Mouse (Mus musculus): ENCODE data around the gene Lsm8. TPM values are rescaled to one million over a fixed set of nuclear protein-coding genes. Genes with fewer than 3 reads are reported as not detected.
"Not testable (repeated sequence)": the region's sequence is repeated elsewhere in the genome, so short reads cannot be mapped to it uniquely, and the experiment has no call there.

Lsm8 gene
- polyA plus RNA-seq (2014; fragmentation: Nextera tagmentation; extraction: Ambion mirVana), result 191 and 192 TPM in 2 replicates

DNA sequence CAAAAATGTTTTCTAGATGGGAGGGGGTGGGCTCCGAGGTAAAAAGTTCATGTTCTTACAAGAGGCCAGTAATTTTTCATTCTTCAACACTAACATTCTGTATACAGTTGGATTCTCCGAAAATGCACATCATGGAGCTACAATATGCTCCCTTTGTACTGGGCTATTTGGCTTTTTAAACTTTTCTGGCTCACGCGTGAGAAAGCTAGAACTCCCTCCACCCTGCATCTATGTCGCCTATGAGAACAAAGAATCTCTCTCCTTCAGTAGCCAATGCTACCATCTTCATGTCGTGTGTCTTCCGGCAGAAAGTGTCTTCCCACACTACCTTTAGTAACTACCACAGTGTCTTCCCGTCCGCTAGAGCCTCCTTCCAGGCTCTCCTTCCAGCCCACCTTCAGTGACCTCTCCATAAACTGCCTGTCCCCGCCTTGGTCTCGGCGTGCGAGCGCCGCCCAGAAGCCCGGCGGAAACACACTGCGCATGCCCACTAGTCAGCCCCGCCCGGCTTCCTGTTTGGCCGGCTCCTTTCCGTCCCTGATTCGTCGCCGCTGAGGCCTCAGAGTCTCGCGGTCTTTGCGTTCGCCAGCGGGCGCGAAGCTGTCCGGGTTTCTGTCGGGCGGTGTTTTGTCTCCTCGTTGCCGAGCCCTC lies at the start of gene Lsm8:
Gene Lsm8 (plus strand): TSS at position 529 of the 651 bp plus-strand sequence.
- H3K36me3 ChIP-seq (ENCODE audit: control insufficient read depth, insufficient read depth, low read length), result peaks cover 3% of the 10 kb centered on the region; the same call in 1 of the 2 replicates
- H3K4me2 ChIP-seq (ENCODE audit: low read depth), result peak within 1 kb of the TSS; percentile 70
- DNase-seq (ENCODE audit: low spot score), result peak; percentile 97
- H3K4me3 ChIP-seq (ENCODE audit: low read depth, low read length), result peak within 1 kb of the TSS; percentile 80
- peak within 1 kb of the TSS; percentile 91 for H3K27ac ChIP-seq (ENCODE audit: low read depth, low read length)
- WGBS, result 2% methylated on average over 37 of the region's 37 CpGs
- no peaks in the 10 kb centered on the region for H3K9me3 ChIP-seq (ENCODE audit: control insufficient read depth, low read length)
- H3K27me3 ChIP-seq (ENCODE audit: control insufficient read depth, insufficient read depth, low read length), result no peaks in the 10 kb centered on the region
- H3K9ac ChIP-seq (ENCODE audit: low read length), result peak within 1 kb of the TSS; percentile 95
- ATAC-seq (ENCODE audit: insufficient read depth, low FRiP score, low TSS enrichment), result peak; percentile 100
- H3K4me1 ChIP-seq (ENCODE audit: control insufficient read depth, insufficient read depth, low read length), result peaks cover 7% of the 10 kb centered on the region; the same call in 1 of the 2 replicates

DNA sequence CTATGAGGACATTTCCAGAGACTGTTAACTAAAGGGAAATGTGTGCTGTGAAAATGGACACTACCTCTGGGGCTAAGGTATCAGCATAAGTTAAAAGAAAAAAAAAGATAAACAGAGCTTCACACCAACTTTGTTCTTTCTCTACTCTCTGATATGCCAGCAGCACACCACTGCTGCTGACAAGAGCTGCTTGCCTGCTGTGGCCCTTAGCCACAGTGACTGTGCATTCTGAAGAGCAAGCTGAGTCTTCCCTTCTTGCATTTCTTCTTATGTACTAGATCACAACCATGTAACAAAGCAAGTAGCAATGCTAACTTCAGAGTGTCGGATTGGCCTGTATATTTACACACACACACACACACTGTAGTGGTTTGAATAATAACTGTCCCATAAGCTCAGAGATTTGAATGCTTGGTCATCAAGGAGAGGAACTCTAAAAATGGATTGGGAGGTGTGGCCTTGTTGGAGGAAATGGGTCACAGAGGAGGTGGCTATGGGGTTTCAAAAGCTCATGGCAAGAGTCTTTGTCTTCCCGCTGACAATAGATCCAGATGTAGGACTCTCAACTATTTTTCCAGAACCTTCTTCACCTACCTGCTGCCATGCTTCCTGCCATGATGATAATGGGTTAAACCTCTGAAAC lies 47.4 kb upstream of the Lsm8 start:
- Histone ChIP-seq H3K9ac (ENCODE audit: low read length) (no peak overlapping the region), H3K4me3 (ENCODE audit: low read depth, low read length) (no peak overlapping the region), H3K9me3 (ENCODE audit: control insufficient read depth, low read length) (no peaks in the 10 kb centered on the region), H3K27me3 (ENCODE audit: control insufficient read depth, insufficient read depth, low read length) (no peaks in the 10 kb centered on the region), H3K4me1 (ENCODE audit: control insufficient read depth, insufficient read depth, low read length) (no peaks in the 10 kb centered on the region), H3K36me3 (ENCODE audit: control insufficient read depth, insufficient read depth, low read length) (no peaks in the 10 kb centered on the region), H3K27ac (ENCODE audit: low read depth, low read length) (no peak overlapping the region), H3K4me2 (ENCODE audit: low read depth) (no peak overlapping the region)
- no peak for ATAC-seq (ENCODE audit: insufficient read depth, low FRiP score, low TSS enrichment)
- DNase-seq (ENCODE audit: low spot score), result no peak
- 94% methylated on average over 2 of the region's 2 CpGs for WGBS

DNA sequence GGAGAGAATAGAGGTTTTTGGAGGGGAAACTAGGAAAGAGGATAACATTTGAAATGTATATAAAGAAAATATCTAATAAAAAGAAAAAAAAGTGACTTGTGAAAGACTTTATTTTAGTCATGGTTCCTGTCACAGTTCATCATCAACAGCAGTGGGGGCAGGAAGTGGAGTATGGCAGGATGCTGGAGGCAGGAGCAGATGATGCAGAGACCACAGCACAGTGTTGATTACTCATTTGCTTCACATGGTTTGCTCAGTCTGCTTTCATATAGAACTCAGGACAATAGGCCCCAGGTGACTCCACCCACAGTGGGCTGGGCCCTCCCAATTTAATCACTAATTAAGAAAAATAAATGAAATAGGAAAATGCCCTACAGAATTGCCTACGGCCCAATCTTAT lies 35.8 kb upstream of the Lsm8 start:
- H3K9me3 ChIP-seq (ENCODE audit: control insufficient read depth, low read length), result no peaks in the 10 kb centered on the region
- H3K4me2 ChIP-seq (ENCODE audit: low read depth), result no peak overlapping the region
- DNase-seq (ENCODE audit: low spot score), result no peak
- ATAC-seq (ENCODE audit: insufficient read depth, low FRiP score, low TSS enrichment), result no peak
- no peak overlapping the region for H3K9ac ChIP-seq (ENCODE audit: low read length)
- H3K4me1 ChIP-seq (ENCODE audit: control insufficient read depth, insufficient read depth, low read length), result no peaks in the 10 kb centered on the region
- no peaks in the 10 kb centered on the region for H3K27me3 ChIP-seq (ENCODE audit: control insufficient read depth, insufficient read depth, low read length)
- no peaks in the 10 kb centered on the region for H3K36me3 ChIP-seq (ENCODE audit: control insufficient read depth, insufficient read depth, low read length)
- H3K27ac ChIP-seq (ENCODE audit: low read depth, low read length), result no peak overlapping the region
- 97% methylated on average over 1 of the region's 1 CpGs for WGBS
- H3K4me3 ChIP-seq (ENCODE audit: low read depth, low read length), result no peak overlapping the region

DNA sequence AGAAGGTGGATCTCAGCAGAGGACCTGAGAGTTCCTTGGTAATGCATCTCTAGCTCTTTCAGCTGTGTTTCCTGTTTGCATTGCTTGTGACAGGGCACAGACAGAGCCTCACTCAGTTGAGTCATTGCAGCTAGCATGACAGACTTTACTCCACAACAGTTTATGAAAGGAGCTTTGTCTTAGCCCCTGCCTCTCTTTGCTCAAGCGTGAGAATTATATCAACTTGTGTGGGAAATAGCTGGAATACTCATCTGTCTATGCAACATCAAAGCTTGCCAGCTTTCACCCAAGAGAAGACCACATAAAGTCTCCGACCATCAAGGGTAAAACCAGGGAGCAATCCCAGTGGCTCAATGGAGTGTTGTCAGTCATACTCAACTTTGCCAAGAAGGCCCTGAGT lies 32.8 kb upstream of the Lsm8 start:
- Histone ChIP-seq H3K36me3 (ENCODE audit: control insufficient read depth, insufficient read depth, low read length) (no peaks in the 10 kb centered on the region), H3K4me2 (ENCODE audit: low read depth) (no peak overlapping the region), H3K4me1 (ENCODE audit: control insufficient read depth, insufficient read depth, low read length) (no peaks in the 10 kb centered on the region), H3K9me3 (ENCODE audit: control insufficient read depth, low read length) (no peaks in the 10 kb centered on the region), H3K9ac (ENCODE audit: low read length) (no peak overlapping the region), H3K27me3 (ENCODE audit: control insufficient read depth, insufficient read depth, low read length) (no peaks in the 10 kb centered on the region), H3K4me3 (ENCODE audit: low read depth, low read length) (no peak overlapping the region), H3K27ac (ENCODE audit: low read depth, low read length) (no peak overlapping the region)
- WGBS, result 71% methylated on average over 2 of the region's 2 CpGs
- no peak for ATAC-seq (ENCODE audit: insufficient read depth, low FRiP score, low TSS enrichment)
- no peak for DNase-seq (ENCODE audit: low spot score)

DNA sequence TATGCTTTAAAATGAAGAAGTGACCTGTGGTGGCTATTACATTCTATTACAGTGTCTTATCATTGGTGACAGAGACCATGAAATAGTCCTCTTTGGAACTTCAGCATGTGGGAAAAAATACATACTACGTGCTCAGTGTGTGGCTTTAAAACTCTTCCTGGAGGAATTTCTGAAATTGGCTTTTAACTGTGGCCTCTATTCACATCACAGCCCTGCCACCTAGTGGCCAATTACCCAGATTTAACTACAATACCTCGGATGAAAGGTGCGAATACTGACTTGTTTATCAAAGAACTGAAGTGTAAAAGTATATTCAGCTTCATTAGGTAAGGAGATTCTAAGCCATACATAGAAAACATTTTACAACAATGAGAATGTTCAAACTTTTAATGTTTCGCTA lies 29.0 kb upstream of the Lsm8 start:
- Histone ChIP-seq H3K4me1 (ENCODE audit: control insufficient read depth, insufficient read depth, low read length) (no peaks in the 10 kb centered on the region), H3K27ac (ENCODE audit: low read depth, low read length) (no peak overlapping the region), H3K36me3 (ENCODE audit: control insufficient read depth, insufficient read depth, low read length) (no peaks in the 10 kb centered on the region), H3K27me3 (ENCODE audit: control insufficient read depth, insufficient read depth, low read length) (no peaks in the 10 kb centered on the region), H3K9ac (ENCODE audit: low read length) (no peak overlapping the region), H3K4me2 (ENCODE audit: low read depth) (no peak overlapping the region), H3K9me3 (ENCODE audit: control insufficient read depth, low read length) (no peaks in the 10 kb centered on the region), H3K4me3 (ENCODE audit: low read depth, low read length) (no peak overlapping the region)
- ATAC-seq (ENCODE audit: insufficient read depth, low FRiP score, low TSS enrichment) (peak; percentile 38; the same call in 1 of the 2 replicates), DNase-seq (ENCODE audit: low spot score) (peak; percentile 54)
- 21% methylated on average over 4 of the region's 4 CpGs for WGBS

DNA sequence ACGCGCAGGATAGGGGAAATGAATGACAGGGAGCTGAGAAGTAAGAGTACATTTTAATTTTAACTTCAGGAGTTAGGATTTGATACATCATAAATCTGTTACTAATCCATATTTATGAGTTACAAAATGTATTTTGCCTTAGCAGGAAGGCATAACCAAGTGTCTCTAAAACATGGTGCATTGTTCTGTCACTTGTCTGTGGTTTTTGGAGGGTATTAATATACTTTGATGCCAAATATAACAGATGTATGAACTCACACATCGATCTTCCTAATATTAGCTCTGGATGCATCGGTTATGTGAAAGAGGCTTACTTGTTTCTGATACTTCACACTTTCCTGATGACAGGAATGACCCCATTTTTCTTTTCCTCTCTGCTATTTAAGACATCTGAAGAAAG lies 28.1 kb upstream of the Lsm8 start:
- no peak overlapping the region for H3K4me2 ChIP-seq (ENCODE audit: low read depth)
- no peak for ATAC-seq (ENCODE audit: insufficient read depth, low FRiP score, low TSS enrichment)
- H3K4me1 ChIP-seq (ENCODE audit: control insufficient read depth, insufficient read depth, low read length), result no peaks in the 10 kb centered on the region
- H3K4me3 ChIP-seq (ENCODE audit: low read depth, low read length), result no peak overlapping the region
- no peaks in the 10 kb centered on the region for H3K36me3 ChIP-seq (ENCODE audit: control insufficient read depth, insufficient read depth, low read length)
- 77% methylated on average over 4 of the region's 4 CpGs for WGBS
- no peak overlapping the region for H3K9ac ChIP-seq (ENCODE audit: low read length)
- no peaks in the 10 kb centered on the region for H3K9me3 ChIP-seq (ENCODE audit: control insufficient read depth, low read length)
- no peak overlapping the region for H3K27ac ChIP-seq (ENCODE audit: low read depth, low read length)
- H3K27me3 ChIP-seq (ENCODE audit: control insufficient read depth, insufficient read depth, low read length), result no peaks in the 10 kb centered on the region
- DNase-seq (ENCODE audit: low spot score), result no peak

DNA sequence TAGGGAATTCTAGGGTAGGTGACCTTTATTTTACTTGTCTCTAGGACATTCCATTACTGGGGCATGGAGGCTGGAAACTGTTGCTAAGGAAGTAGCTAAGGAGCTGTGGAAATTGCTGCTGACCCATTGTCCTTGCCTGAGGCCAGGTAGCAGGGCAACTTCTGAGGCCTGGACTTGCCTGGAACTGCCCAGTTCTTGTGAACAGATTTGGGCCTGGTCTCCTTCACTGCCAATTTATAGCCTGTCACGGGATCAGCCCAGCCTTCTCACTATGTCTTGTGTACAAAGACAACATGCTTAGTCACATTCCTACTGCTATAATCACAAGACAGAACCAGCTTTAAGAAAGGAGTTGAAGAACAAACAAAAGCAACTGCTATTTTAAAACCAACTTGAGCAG lies 25.6 kb upstream of the Lsm8 start:
- 66% methylated on average over 1 of the region's 1 CpGs for WGBS

DNA sequence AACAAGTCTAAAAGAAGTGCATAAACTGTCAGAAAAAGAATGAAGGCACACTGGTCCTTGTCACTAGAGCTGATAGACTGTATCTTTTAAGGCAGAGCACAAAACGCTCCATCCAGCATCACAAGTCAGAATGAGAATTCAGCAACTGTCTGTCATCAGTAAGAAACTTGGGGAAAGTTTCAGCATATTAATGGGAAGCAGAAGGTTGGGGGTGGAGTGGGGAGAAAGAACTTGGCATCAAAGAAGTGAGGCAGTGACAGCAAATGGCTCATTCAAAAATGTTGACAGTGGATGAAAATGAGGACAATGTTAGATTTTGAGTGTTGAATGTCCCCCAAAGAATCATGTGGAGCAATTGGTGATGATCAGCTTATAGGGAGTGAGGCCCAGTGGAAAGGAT lies 15.4 kb upstream of the Lsm8 start:
- Histone ChIP-seq H3K27me3 (ENCODE audit: control insufficient read depth, insufficient read depth, low read length) (no peaks in the 10 kb centered on the region), H3K9me3 (ENCODE audit: control insufficient read depth, low read length) (no peaks in the 10 kb centered on the region), H3K4me3 (ENCODE audit: low read depth, low read length) (no peak overlapping the region), H3K36me3 (ENCODE audit: control insufficient read depth, insufficient read depth, low read length) (no peaks in the 10 kb centered on the region), H3K27ac (ENCODE audit: low read depth, low read length) (no peak overlapping the region), H3K4me2 (ENCODE audit: low read depth) (no peak overlapping the region), H3K9ac (ENCODE audit: low read length) (no peak overlapping the region), H3K4me1 (ENCODE audit: control insufficient read depth, insufficient read depth, low read length) (no peaks in the 10 kb centered on the region)
- 92% methylated on average over 1 of the region's 1 CpGs for WGBS
- ATAC-seq (ENCODE audit: insufficient read depth, low FRiP score, low TSS enrichment) (no peak), DNase-seq (ENCODE audit: low spot score) (no peak)

More for the DNA sequence above, 25.6 kb upstream of the Lsm8 start:
- H3K27ac ChIP-seq (ENCODE audit: low read depth, low read length), result no peak overlapping the region
- H3K27me3 ChIP-seq (ENCODE audit: control insufficient read depth, insufficient read depth, low read length), result no peaks in the 10 kb centered on the region
- no peaks in the 10 kb centered on the region for H3K4me1 ChIP-seq (ENCODE audit: control insufficient read depth, insufficient read depth, low read length)
- no peak for ATAC-seq (ENCODE audit: insufficient read depth, low FRiP score, low TSS enrichment)
- no peak overlapping the region for H3K4me3 ChIP-seq (ENCODE audit: low read depth, low read length)
- H3K9ac ChIP-seq (ENCODE audit: low read length), result no peak overlapping the region
- no peak overlapping the region for H3K4me2 ChIP-seq (ENCODE audit: low read depth)
- no peaks in the 10 kb centered on the region for H3K36me3 ChIP-seq (ENCODE audit: control insufficient read depth, insufficient read depth, low read length)
- DNase-seq (ENCODE audit: low spot score), result no peak
- no peaks in the 10 kb centered on the region for H3K9me3 ChIP-seq (ENCODE audit: control insufficient read depth, low read length)

DNA sequence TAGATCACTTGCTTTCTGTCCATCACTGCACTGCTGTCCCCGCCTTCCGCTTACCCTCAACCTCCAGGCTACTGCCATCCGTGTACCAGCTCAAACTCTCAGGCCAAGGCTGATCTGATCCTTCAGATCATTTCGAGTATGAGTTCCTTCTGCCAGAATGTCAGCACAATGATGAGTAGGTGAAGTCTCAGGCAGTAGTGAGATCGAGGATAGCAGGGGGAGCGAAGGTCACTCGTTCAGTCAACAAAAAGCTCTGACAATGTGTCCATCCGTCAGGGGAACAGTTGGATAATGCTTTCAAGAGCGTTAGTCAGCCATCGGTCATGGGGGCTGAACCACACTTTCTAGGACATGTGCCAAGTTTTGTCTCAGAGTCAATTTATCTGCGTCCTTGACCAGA lies 3.9 kb upstream of the Lsm8 start:
- not testable (repeated sequence) for H3K4me2 ChIP-seq (ENCODE audit: low read depth); H3K27ac ChIP-seq (ENCODE audit: low read depth, low read length); H3K9me3 ChIP-seq (ENCODE audit: control insufficient read depth, low read length); H3K36me3 ChIP-seq (ENCODE audit: control insufficient read depth, insufficient read depth, low read length); DNase-seq (ENCODE audit: low spot score); H3K4me1 ChIP-seq (ENCODE audit: control insufficient read depth, insufficient read depth, low read length); H3K4me3 ChIP-seq (ENCODE audit: low read depth, low read length); ATAC-seq (ENCODE audit: insufficient read depth, low FRiP score, low TSS enrichment); H3K27me3 ChIP-seq (ENCODE audit: control insufficient read depth, insufficient read depth, low read length); H3K9ac ChIP-seq (ENCODE audit: low read length)
- WGBS, result 100% methylated on average over 3 of the region's 11 CpGs

Data from neural tube, embryonic 11.5 days (tissue).